Mouse (Mus musculus): ENCODE measurements at regions not wholly inside any gene's neighbourhood (a gene's known extent, or its start where the extent isn't known, plus 50 kb on each side); places are given as distances from the start of the nearest gene placed in this dataset.

DNA sequence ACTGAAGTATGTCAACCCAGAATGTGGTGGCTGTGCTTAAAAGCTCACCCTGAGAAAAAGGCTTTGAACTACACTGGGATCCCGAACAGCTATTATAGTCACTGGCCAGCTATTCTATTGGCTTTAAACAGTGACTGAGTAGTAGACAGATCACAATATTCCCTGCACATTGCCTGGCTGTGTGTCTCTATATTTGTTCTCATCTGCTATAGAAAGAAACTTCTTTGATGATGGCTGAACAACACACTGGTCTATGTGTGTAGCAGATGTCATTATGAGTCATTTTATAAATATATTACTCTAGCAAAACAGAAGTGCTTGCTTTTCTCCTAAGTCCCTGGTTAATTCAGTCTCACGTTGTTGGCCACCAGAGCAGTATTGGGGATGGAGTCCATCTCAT is 152.1 kb upstream of the Slco6d1 start:
- no peak for DNase-seq (ENCODE audit: low read depth)

- no peak for DNase-seq (ENCODE audit: low read depth)
Observed at GRCm38 (mm10) chr1:98270212-98270611, 150.7 kb upstream of the Slco6d1 start.

- DNase-seq (ENCODE audit: low read depth) = no peak
Observed at GRCm38 (mm10) chr1:98273966-98274616, 146.8 kb upstream of the Slco6d1 start.

- DNase-seq (ENCODE audit: low read depth) = peak; percentile 75
Observed at GRCm38 (mm10) chr1:98275524-98275923, 145.4 kb upstream of the Slco6d1 start.

DNA sequence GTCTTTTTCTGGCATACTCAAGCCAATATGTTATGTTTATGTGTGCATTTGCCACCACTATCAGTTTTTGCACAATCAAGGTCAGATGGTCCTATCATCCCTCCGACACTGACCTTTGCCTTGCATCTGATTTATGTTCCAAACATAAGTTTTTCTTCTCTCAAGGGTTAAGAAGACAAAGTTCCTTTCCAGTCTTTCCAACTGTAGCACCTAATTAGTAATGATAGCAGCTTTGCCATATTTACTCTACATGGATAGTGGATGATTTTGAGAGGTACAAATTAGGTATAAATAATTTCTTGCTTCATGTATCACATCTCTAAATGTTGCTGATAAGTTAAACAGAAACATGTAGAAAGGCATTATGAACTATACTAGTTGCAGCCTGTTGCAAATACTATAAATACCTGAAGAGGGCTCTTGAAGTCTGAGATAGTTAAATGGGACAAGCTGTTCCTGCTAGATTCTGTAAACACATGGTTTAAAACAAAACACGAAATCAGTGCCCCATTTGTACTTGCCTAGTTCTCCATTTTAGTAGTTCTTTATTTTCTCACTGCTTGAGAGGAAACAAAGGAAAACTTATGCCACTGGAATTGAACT is 141.4 kb upstream of the Slco6d1 start:
- no peak for DNase-seq (ENCODE audit: low read depth)

DNA sequence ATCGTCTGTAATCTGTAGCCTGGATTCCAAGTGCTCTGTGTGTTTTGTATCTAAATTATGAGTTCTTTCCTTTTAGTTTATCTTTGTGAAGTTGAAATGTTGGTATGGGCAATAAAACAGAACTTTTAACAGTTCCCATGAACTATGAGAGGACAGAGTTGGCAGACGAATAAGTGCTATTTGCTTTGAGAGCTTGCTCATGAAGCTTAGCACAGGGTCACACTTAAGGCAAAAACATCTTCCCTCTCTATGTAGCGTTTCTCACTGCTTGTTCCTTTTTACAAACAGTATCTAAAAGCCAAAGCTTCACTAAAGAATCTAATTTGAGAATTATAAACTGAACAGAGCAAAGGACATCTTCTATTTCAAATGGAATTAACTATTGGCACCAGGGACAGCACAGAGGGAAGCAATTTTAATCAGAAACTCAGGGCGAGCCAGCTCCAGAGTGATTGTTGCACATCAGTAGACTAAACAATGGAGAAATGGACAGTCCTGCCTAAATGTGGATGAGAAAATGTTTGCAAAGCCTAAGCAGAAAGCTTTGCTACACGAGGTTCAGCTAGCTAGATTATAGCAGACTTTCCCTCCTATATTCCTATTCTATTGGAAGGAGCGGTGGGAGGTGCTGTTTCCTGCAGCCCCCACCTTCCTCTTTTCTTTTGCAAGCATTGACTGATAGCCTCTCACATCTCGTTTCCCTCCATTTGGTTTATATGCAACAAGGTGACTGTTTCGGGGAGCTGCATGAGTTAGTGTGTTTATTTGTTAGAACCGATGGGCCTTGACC is 140.5 kb upstream of the Slco6d1 start:
- no peak for DNase-seq (ENCODE audit: low read depth)

GRCm38 (mm10) chr1:98281053-98281770 is 139.7 kb upstream of the Slco6d1 start:
- no peak for DNase-seq (ENCODE audit: low read depth)

- DNase-seq (ENCODE audit: low read depth) = no peak
Observed at GRCm38 (mm10) chr1:98281771-98282149, 139.2 kb upstream of the Slco6d1 start.

- DNase-seq (ENCODE audit: low read depth) = no peak
Observed at GRCm38 (mm10) chr1:98303166-98303565, 117.8 kb upstream of the Slco6d1 start.

DNA sequence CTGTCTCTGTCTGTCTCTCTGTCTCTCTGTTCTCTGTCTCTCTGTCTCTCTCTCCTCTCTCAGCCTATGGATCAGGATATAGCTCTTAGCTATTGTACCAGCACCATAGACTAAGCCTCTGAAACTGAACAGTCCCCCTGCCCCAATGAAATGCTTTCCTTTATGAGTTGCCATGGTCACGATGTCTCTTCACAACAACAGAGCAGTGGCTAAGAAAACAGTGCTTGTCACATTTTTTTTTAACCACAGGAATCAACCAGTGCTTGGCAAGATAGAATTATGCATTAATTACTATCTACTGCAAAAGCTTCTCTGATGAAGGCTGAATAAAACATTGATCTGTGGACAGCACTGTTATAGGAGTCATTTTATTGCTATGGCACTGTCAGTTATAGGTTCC is 114.6 kb upstream of the Slco6d1 start:
- no peak for DNase-seq (ENCODE audit: low read depth)

DNA sequence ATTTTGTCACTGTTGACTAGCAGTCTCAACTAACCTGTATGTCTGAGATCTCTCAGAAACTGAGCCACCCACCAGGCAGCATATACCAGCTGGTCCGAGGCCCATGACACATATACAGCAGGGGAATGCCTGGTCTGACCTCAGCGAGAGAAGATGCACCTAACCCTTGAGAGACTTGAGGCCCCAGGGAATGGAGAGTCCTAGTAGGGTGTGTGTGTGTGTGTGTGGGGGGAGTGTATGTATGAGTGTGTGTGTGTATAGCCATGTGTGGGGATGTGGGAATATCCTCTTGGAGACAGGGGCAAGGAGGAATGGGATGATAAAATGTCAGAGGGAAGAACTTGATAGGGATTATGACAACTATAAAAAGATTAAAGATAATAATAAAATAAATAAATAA is 113.4 kb upstream of the Slco6d1 start:
- no peak for DNase-seq (ENCODE audit: low read depth)

- no peak for DNase-seq (ENCODE audit: low read depth)
Observed at GRCm38 (mm10) chr1:98309894-98310293, 111.0 kb upstream of the Slco6d1 start.

DNA sequence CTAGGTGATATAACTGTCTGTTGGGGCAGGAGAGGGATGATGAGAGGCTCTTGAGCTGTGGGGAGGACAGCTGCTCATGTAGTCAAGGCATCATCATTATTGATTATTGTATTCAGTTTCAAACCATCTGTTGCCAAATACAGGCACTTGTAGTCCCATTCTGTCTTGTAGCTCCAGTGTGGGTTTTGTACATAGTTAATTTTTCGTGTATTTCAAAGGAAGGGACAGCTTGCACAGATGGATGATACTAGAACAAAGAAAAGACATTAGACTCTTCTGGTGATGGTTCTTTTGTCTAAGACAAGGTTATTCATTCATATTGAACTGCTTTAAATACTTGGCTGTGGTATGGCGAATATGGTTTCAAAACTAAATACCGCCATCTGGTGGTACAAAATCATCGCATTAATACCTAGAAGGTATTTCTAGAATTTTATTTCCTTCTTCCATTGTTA is 70.8 kb upstream of the Slco6d1 start:
- peak; percentile 86 for DNase-seq (ENCODE audit: low read depth)

- DNase-seq (ENCODE audit: low read depth) = no peak
Observed at GRCm38 (mm10) chr1:98350725-98351124, 70.2 kb upstream of the Slco6d1 start.

- no peak for DNase-seq (ENCODE audit: low read depth)
Observed at GRCm38 (mm10) chr1:98351530-98351929, 69.4 kb upstream of the Slco6d1 start.
